Mouse (Mus musculus) kidney, adult 11 months (tissue): ENCODE measurements at regions not wholly inside any gene's neighbourhood (a gene's known extent, or its start where the extent isn't known, plus 50 kb on each side); places are given as distances from the start of the nearest gene placed in this dataset.

Source experiments
- DNase-seq: peaks from one replicate; pipeline ENCODE4 v3.0.0; 2022

DNA sequence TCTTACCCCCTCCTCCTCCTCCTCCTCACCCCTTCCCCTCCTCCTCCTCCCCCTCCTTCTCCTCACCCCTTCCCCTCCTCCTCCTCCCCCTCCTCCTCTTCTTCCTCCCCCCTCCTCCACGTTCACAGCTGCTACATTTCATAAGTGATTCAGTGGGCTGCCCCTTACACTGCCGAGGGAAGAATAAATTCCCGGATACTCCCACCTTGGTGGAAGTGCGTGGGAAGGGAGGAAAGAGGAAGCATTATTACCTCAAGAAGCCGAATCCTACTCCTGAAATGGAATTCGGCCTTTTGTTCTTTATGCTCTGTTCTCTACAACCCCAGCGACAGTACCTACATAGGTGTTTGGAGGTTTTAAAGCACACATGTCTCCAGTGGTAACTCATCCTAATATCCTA lies 256.1 kb downstream of the Cd83 start:
- no peak for DNase-seq

- no peak for DNase-seq
Measured at GRCm38 (mm10) chr13:44042730-44043493, 258.3 kb downstream of the Cd83 start.

- no peak for DNase-seq
Measured at GRCm38 (mm10) chr13:44043494-44043885, 258.9 kb downstream of the Cd83 start.

- DNase-seq = no peak
Measured at GRCm38 (mm10) chr13:44044546-44045216, 260.1 kb downstream of the Cd83 start.

DNA sequence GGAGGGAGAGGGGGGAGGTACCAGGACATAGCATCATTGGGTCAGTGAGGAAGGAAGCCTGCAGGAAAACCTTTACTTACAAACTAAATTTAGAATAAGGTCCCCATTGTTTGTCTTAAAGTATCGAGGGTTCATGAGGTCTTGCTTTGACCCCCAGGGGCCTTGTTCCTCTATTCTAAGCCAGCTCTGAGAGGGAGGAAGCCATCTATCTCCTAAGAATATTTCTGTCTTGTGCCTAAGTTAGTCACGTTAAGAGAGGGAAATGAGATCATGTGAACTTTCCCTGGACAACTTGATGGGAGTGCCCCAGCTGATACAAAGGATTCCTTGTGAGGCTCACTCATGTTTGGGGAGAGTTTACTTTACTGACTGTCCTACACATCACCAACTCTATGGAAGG lies 261.9 kb downstream of the Cd83 start:
- peak; percentile 68 for DNase-seq

- no peak for DNase-seq
Measured at GRCm38 (mm10) chr13:44054157-44054556, 269.6 kb downstream of the Cd83 start.

DNA sequence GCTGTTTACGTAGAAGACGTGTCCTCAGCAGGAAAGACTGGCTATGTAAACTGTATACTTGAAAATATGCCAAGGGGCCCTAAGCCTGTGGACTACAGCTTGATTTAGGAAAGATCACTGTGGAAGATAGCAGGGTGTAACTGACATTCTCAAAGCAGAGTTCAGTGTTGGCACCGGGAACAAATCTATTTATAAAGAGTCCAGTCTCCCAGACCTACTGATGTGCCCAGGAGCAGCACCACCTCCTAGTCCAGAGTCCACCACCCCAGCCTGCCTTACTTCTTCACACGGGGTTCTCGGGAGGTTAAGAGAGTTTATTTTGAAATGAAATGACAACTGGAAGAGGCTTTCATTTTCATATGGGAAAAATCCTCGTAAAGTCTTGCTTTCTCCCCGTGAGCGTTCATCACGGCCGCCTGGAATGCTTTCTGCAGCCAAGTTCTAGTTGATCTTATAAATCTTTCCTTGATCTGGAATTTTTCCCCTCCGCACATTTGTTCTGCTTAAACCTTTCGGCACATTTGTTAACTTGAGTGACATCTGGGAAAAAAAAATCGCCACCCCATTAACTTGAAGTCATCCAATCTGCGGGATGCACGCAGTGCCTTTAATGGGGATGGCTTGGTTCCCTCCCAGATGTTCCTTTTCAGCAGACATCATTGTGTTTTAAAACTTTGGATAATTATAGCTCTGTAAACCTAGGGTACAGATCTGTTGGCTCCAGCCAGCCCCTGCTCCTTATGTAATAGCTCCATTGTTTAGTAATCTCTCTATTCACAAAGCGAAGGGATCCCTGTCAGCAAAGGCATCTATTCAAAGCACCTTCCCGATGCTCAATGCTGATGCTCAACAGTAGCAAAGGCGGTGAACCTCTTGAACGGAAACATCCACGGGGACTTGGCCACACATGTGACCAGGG lies 271.3 kb downstream of the Cd83 start:
- peak; percentile 80 for DNase-seq

GRCm38 (mm10) chr13:44056716-44057115 lies 272.1 kb downstream of the Cd83 start:
- no peak for DNase-seq

- DNase-seq = no peak
Measured at GRCm38 (mm10) chr13:44057542-44057941, 273.0 kb downstream of the Cd83 start.

DNA sequence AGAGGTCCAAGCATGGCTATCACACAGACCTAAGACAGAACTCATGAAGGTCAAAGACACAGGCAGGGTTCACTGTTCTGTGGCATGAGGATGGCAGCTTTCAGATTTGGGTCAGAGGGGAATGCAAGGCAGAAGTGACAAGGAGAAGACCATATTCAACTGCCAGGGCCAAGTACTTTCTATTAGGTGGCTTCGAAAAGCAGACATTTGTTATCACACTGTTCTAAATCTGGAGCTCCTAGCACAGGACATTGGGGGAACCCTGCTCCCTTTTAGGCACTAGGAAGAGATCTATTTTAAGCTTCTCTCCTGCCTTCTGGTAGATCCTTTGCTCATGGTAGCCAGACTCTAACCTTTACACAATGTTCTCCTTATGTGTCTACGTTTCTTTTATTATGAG lies 273.7 kb downstream of the Cd83 start:
- no peak for DNase-seq

DNA sequence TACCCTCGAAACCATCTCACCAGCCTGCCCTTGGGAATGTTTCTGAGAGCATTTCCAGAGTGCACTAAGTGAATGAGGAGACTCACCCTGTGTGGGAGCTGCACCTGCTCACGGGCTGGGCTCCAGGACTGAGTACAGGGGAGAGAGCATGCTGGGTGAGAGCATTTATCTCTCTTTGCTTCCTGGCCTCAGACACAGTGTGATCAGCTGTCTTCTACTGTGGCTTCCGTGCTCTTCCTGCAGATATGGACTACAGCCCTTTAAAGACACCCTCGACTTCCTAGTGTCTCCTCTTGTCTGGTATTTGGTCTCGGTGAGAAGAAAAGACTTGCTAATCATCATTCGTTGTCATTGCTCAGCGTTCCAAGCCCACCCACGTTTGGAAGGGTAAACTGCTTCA lies 274.9 kb downstream of the Cd83 start:
- DNase-seq = no peak

DNA sequence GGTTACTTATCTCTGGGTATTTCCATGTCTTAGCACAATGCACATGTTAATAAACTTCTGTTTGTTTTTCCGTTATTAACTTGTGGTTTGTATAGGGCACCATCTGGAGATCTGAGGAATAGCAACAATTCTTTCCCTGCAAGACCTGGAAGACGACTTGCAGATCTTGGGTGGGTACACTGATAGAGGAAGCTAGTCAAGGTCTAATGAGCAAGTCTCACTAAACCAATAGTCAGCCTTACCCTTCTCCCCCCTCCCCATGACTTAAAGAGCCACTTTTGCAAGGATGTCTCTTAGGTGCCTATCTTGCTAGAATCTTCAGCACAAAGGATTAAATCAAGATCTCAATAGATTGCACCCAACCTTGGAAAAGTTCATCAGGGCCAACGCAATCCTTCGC lies 276.7 kb downstream of the Cd83 start:
- DNase-seq = no peak

GRCm38 (mm10) chr13:44061721-44062300 lies 277.2 kb downstream of the Cd83 start:
- DNase-seq = no peak

DNA sequence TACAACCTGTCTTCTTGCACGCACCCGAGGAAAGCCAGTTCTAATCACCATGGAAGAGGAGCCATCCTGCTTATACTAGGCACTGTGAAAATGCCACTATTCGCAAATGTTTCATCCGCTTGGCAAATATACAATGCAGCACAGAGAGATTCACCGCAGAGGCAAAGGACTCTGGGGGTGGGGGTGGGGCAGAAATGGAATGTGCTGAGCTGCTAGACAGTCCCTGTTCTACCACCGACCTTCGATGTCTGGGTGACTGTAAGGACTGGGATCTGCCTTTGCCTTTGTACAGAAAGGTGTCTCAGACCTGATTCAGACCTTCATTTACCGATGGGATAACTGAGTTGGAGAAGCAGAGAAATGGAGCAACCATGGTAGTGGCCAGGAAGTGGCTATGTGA lies 278.7 kb downstream of the Cd83 start:
- peak; percentile 18 for DNase-seq

GRCm38 (mm10) chr13:44064026-44064425 lies 279.5 kb downstream of the Cd83 start:
- no peak for DNase-seq

DNA sequence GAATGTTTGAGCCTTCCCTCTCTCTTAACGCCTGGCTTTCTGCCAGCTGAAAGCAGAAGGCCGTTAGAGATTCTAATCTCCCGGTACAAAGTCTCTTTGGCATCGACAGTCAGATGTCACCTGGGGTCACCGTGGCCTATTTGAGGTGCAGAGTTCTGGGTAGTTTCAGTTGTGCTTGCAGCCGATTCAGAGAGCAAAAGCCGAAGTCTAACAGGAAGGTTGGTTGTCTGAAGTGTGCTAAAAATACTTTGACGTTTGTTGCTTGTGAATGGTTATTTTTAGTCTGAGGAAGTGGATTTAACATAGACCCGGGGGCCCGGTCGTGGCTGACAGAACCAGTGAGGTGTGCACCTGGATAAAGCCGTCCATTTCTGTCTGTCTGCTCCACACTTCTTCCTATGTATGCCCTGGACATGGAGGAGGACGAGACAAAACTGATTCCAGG lies 281.2 kb downstream of the Cd83 start:
- DNase-seq = peak; percentile 88

- DNase-seq = no peak
Measured at GRCm38 (mm10) chr13:44067244-44067643, 282.7 kb downstream of the Cd83 start.

- DNase-seq = no peak
Measured at GRCm38 (mm10) chr13:44068951-44069350, 284.4 kb downstream of the Cd83 start.

GRCm38 (mm10) chr13:44073122-44073521 lies 288.5 kb downstream of the Cd83 start:
- DNase-seq = no peak

DNA sequence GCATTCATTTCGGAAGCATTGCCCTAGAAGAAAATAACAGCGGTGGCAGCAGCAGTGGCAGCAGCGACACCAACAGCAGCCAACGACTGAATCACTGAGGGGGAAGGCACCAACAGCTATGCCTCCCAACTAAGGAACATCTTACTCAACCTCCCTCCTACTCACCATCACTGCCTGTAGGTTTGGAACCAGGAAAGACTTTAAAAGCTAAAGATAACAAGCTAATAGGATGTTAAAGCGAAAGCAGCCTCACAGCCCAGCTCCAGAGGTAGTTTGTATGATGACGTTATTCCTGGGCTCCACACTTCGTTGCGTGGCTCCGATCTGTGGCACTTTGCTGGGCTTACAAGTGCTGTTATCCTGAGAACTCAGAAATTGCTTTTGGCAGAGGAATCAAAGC lies 289.6 kb downstream of the Cd83 start:
- no peak for DNase-seq

GRCm38 (mm10) chr13:44077022-44077421 lies 292.4 kb downstream of the Cd83 start:
- DNase-seq = no peak

DNA sequence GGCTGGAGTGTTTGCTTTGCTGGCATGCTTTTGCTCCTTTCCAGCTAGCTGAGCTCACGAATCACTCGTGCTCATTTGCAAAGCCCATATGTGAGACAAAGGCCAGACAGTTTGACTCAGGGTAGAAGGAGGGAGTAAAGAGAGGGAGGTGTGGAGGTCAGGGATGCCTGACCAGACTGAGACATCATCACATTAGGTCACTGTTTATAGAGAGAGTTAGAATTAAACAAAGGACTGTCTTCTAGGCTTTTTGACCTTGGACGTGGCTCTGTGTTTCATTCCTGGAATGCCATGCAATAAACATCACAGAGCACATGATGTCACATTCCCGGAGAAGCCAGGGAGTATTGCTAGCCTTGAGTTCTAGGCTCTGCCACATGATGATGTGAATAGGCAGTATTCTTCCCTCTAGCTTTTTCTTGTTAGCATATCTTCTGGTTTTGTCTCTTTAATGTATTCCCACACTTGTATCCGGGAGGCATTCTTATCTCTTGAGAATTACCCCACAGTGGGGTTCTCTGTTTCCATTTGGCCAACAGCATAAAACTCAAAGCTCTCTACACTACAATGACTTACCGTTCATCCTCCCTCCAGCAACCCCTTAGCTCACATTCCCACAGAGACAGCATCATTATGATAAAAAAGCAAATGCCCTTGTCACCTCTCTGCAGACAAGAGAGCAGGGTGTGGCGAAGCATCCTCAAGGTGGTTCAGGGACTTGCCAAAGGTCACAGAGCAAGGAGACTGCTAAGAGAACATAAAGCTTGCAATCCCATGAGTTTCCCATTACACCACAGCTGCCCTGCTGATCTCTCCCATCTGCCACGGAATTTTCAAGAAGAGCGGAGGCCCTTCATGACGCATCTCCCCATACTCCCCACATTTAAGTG lies 301.3 kb downstream of the Cd83 start:
- no peak for DNase-seq
